Mouse (Mus musculus) urinary bladder, postnatal 36 days (tissue): Measurements from ENCODE around the gene Zglp1.

Experiments
- DNase-seq, 2 experiments: peaks; one replicate each; pipeline ENCODE4 v3.0.0; 2022; ENCODE audit warnings: low spot score in 2 of 2, mixed read lengths in 1 of 2

Zglp1 gene

GRCm38 (mm10) chr9:21067006-21067684 is at the start of gene Zglp1:
Zglp1 (minus strand) TSS chr9:21067093.
- DNase-seq = no peak

GRCm38 (mm10) chr9:21115105-21115504 is 48.2 kb upstream of the Zglp1 start:
- DNase-seq = no peak

- no peak for DNase-seq
Measured at GRCm38 (mm10) chr9:21114190-21114589, 47.3 kb upstream of the Zglp1 start.

- no peak for DNase-seq
Measured at GRCm38 (mm10) chr9:21113751-21114150, 46.9 kb upstream of the Zglp1 start.

- DNase-seq = no peak
Measured at GRCm38 (mm10) chr9:21107607-21108237, 40.8 kb upstream of the Zglp1 start.

- no peak for DNase-seq
Measured at GRCm38 (mm10) chr9:21105760-21106564, 39.1 kb upstream of the Zglp1 start.

- DNase-seq = no peak
Measured at GRCm38 (mm10) chr9:21104814-21105213, 37.9 kb upstream of the Zglp1 start.

GRCm38 (mm10) chr9:21102076-21102475 is 35.2 kb upstream of the Zglp1 start:
- DNase-seq = no peak

- no peak for DNase-seq
Measured at GRCm38 (mm10) chr9:21100447-21101161, 33.7 kb upstream of the Zglp1 start.

- peak; percentile 33 to 42 for DNase-seq
Measured at GRCm38 (mm10) chr9:21097793-21098192, 30.9 kb upstream of the Zglp1 start.

- DNase-seq = no peak
Measured at GRCm38 (mm10) chr9:21095958-21096357, 29.1 kb upstream of the Zglp1 start.

- no peak for DNase-seq
Measured at GRCm38 (mm10) chr9:21093423-21093822, 26.5 kb upstream of the Zglp1 start.

GRCm38 (mm10) chr9:21091707-21092320 is 24.9 kb upstream of the Zglp1 start, which contains the start of the genes Gm38431 and Raver1:
Gm38431 (minus strand) TSS chr9:21091997.
Raver1 (minus strand) TSS chr9:21092008.
- DNase-seq = peak; percentile 94 to 98

GRCm38 (mm10) chr9:21090972-21091706 is 24.2 kb upstream of the Zglp1 start:
- peak in 1 of 2 experiments; percentile 15 for DNase-seq

- DNase-seq = no peak
Measured at GRCm38 (mm10) chr9:21090537-21090936, 23.6 kb upstream of the Zglp1 start.

GRCm38 (mm10) chr9:21083324-21083723 is 16.4 kb upstream of the Zglp1 start:
- DNase-seq = no peak

- no peak for DNase-seq
Measured at GRCm38 (mm10) chr9:21081127-21081526, 14.2 kb upstream of the Zglp1 start.

- no peak for DNase-seq
Measured at GRCm38 (mm10) chr9:21075625-21076024, 8.7 kb upstream of the Zglp1 start.

- no peak for DNase-seq
Measured at GRCm38 (mm10) chr9:21074173-21074572, 7.3 kb upstream of the Zglp1 start.

GRCm38 (mm10) chr9:21073044-21073840 is 6.3 kb upstream of the Zglp1 start, which contains the start of the genes Gm49373 and Fdx1l:
Gm49373 (minus strand) TSS chr9:21073096.
Fdx1l (minus strand) TSS chr9:21073614.
- peak; percentile 83 to 89 for DNase-seq
